In genomic region chr15:103168801-103169611, GRCm38 (mm10) we compare ENCODE assay signal across 7 mouse cellular contexts. TPM values are rescaled to one million over a fixed set of nuclear protein-coding genes. Genes with fewer than 3 reads are reported as not detected.
DNase-seq lines count a peak whose midpoint lies in the region; ATAC-seq lines count a peak whose summit lies in the region.

No protein-coding gene starts in this region.

- H3K4me3 ChIP-seq in embryonic facial prominence, embryonic 11.5 days (ENCODE audit: low read depth, low read length), result peak overlapping the region; percentile 40
- peak overlapping the region; percentile 59 for H3K4me3 ChIP-seq in intestine, embryonic 16.5 days (ENCODE audit: low read length)

- no peaks in the 10 kb centered on the region for H3K9me3 ChIP-seq in embryonic facial prominence, embryonic 11.5 days (replicated peaks; ENCODE audit: control insufficient read depth, low read length)
- H3K9me3 ChIP-seq in intestine, embryonic 16.5 days (ENCODE audit: control insufficient read depth, low read length), result no peaks in the 10 kb centered on the region

- peak overlapping the region; percentile 43 for H3K9ac ChIP-seq in embryonic facial prominence, embryonic 11.5 days (replicated peaks; ENCODE audit: low read length)
- peak overlapping the region; percentile 63 for H3K9ac ChIP-seq in intestine, embryonic 16.5 days (ENCODE audit: low read depth, low read length)

- H3K27ac ChIP-seq in embryonic facial prominence, embryonic 11.5 days (replicated peaks; ENCODE audit: low read depth, low read length), result no peak overlapping the region; the same call in 1 of the 2 replicates
- peak overlapping the region; percentile 25 for H3K27ac ChIP-seq in intestine, embryonic 16.5 days (ENCODE audit: low read length)

- no peaks in the 10 kb centered on the region for H3K36me3 ChIP-seq in embryonic facial prominence, embryonic 11.5 days (replicated peaks; ENCODE audit: control insufficient read depth, insufficient read depth, low read depth, low read length)
- H3K36me3 ChIP-seq in intestine, embryonic 16.5 days (ENCODE audit: control insufficient read depth, insufficient read depth, low read length), result no peaks in the 10 kb centered on the region

- peaks cover 12% of the 10 kb centered on the region for H3K4me1 ChIP-seq in embryonic facial prominence, embryonic 11.5 days (ENCODE audit: control insufficient read depth, insufficient read depth, low read length)
- peaks cover 36% of the 10 kb centered on the region for H3K4me1 ChIP-seq in intestine, embryonic 16.5 days (ENCODE audit: control insufficient read depth, insufficient read depth, low read length)

- H3K4me2 ChIP-seq in embryonic facial prominence, embryonic 11.5 days (ENCODE audit: low read depth, low read length), result peak overlapping the region; percentile 90
- H3K4me2 ChIP-seq in intestine, embryonic 16.5 days (ENCODE audit: low read depth, low read length), result peak overlapping the region; percentile 90

- peaks cover 83% of the 10 kb centered on the region for H3K27me3 ChIP-seq in embryonic facial prominence, embryonic 11.5 days (ENCODE audit: control insufficient read depth, insufficient read depth, low read length)
- H3K27me3 ChIP-seq in intestine, embryonic 16.5 days (replicated peaks; ENCODE audit: control insufficient read depth, insufficient read depth, low read length), result peaks cover 66% of the 10 kb centered on the region

- 0 out of 2 replicates have a peak, but pooled peaks have one; percentile 21 for ATAC-seq in embryonic facial prominence, embryonic 11.5 days (replicated peaks; ENCODE audit: insufficient number of reproducible peaks, low FRiP score, low TSS enrichment, low read depth)
- ATAC-seq in intestine, embryonic 16.5 days, result peak; percentile 38

- peak; percentile 75 for DNase-seq in A20 (ENCODE audit: low read depth, low spot score)
- peak; percentile 80 for DNase-seq in CD4-positive, CD25-positive, alpha-beta regulatory T cell, adult 2 months (ENCODE audit: low read depth, low spot score)
- DNase-seq in embryonic facial prominence, embryonic 11.5 days (ENCODE audit: low spot score), result peak; percentile 54
- DNase-seq in lung, postnatal 14 days, result peak; percentile 48
- DNase-seq in spleen, postnatal 36 days (ENCODE audit: low spot score in 2 of 2), result peak; percentile 51 to 55
- no peak for DNase-seq in left cerebral cortex, adult 8-10 months (ENCODE audit: low spot score in 2 of 2)

- WGBS in embryonic facial prominence, embryonic 11.5 days, result under 1% methylated on average over 63 of the region's 63 CpGs
- WGBS in intestine, embryonic 16.5 days, result 1% methylated on average over 62 of the region's 63 CpGs

RNA-seq across cellular contexts. Expression of gene Smug1, which starts 2.1 kb away (rescaled TPM):
- 17.8 and 20.5 TPM in 2 replicates for polyA plus RNA-seq in embryonic facial prominence, embryonic 11.5 days (2014; fragmentation: Nextera tagmentation; extraction: Ambion mirVana)
- 20.2 and 22.1 TPM in 2 replicates for polyA plus RNA-seq in intestine, embryonic 16.5 days (2015; fragmentation: Nextera tagmentation; extraction: Ambion mirVana)
- 10 to 100 TPM; 18.9 to 24.5 (median 19.8) TPM for total RNA-seq in left cerebral cortex, adult 8-10 months (2022)

Comparison
In these comparisons a context has a peak if more than half of its experiments do, and no peak if none do; other contexts are left out.
1. DNase-seq: peak in A20 (single experiment), CD4-positive, CD25-positive, alpha-beta regulatory T cell, adult 2 months (single experiment), embryonic facial prominence, embryonic 11.5 days (single experiment), lung, postnatal 14 days (single experiment) and spleen, postnatal 36 days (2 of 2); none in left cerebral cortex, adult 8-10 months (0 of 2).